Mouse (Mus musculus) cerebral cortex, adult 2 months (tissue): Measurements from ENCODE around the gene Pex11a.

Experiments
- WGBS: fragments of 180-500 bp; shearing (Covaris S2); methylation state at CpG from one replicate; pipeline ENCODE4 v1.1.7; 2018; 5-methylcytosine and 5-hydroxymethylcytosine counted together

Gene Pex11a

GRCm38 (mm10) chr7:79742659-79743536 lies at the start of gene Pex11a, which contains the start of gene Wdr93:
TSS of gene Pex11a (minus strand) at chr7:79743131.
TSS of gene Wdr93 (plus strand) at chr7:79743163.
- WGBS = 3% methylated on average over 46 of the region's 46 CpGs

GRCm38 (mm10) chr7:79789812-79790211 lies 46.9 kb upstream of the Pex11a start:
- 77% methylated on average over 2 of the region's 2 CpGs for WGBS

GRCm38 (mm10) chr7:79786295-79786694 lies 43.4 kb upstream of the Pex11a start:
- 23% methylated on average over 6 of the region's 6 CpGs for WGBS

GRCm38 (mm10) chr7:79782516-79782855 lies 39.6 kb upstream of the Pex11a start:
- 94% methylated on average over 2 of the region's 2 CpGs for WGBS

- 76% methylated on average over 11 of the region's 11 CpGs for WGBS
Observed at GRCm38 (mm10) chr7:79781826-79782515, 39.0 kb upstream of the Pex11a start.

- WGBS = 22% methylated on average over 16 of the region's 16 CpGs
Observed at GRCm38 (mm10) chr7:79780647-79781626, 38.0 kb upstream of the Pex11a start.

GRCm38 (mm10) chr7:79771561-79772512 lies 28.9 kb upstream of the Pex11a start:
- WGBS = 42% methylated on average over 15 of the region's 15 CpGs

- WGBS = 92% methylated on average over 3 of the region's 3 CpGs
Observed at GRCm38 (mm10) chr7:79769664-79770063, 26.7 kb upstream of the Pex11a start.

- 55% methylated on average over 1 of the region's 1 CpGs for WGBS
Observed at GRCm38 (mm10) chr7:79765991-79766390, 23.1 kb upstream of the Pex11a start.

- 86% methylated on average over 8 of the region's 8 CpGs for WGBS
Observed at GRCm38 (mm10) chr7:79762106-79762505, 19.2 kb upstream of the Pex11a start.

GRCm38 (mm10) chr7:79761124-79761876 lies 18.4 kb upstream of the Pex11a start:
- WGBS = 76% methylated on average over 5 of the region's 5 CpGs

- 88% methylated on average over 6 of the region's 6 CpGs for WGBS
Observed at GRCm38 (mm10) chr7:79758176-79758575, 15.2 kb upstream of the Pex11a start.

- 59% methylated on average over 2 of the region's 2 CpGs for WGBS
Observed at GRCm38 (mm10) chr7:79756334-79756733, 13.4 kb upstream of the Pex11a start.

- 84% methylated on average over 6 of the region's 6 CpGs for WGBS
Observed at GRCm38 (mm10) chr7:79749511-79749910, 6.6 kb upstream of the Pex11a start.

- WGBS = 80% methylated on average over 6 of the region's 6 CpGs
Observed at GRCm38 (mm10) chr7:79747659-79748058, 4.7 kb upstream of the Pex11a start.

GRCm38 (mm10) chr7:79744585-79744984 lies 1.7 kb upstream of the Pex11a start:
- 82% methylated on average over 5 of the region's 5 CpGs for WGBS

- 66% methylated on average over 9 of the region's 9 CpGs for WGBS
Observed at GRCm38 (mm10) chr7:79744051-79744450, 1.1 kb upstream of the Pex11a start.

- 25% methylated on average over 11 of the region's 11 CpGs for WGBS
Observed at GRCm38 (mm10) chr7:79742277-79742658, 663 bp downstream of the Pex11a start.

- WGBS = 82% methylated on average over 4 of the region's 4 CpGs
Observed at GRCm38 (mm10) chr7:79740279-79740678, 2.7 kb downstream of the Pex11a start.

GRCm38 (mm10) chr7:79738913-79739312 lies 4.0 kb downstream of the Pex11a start:
- WGBS = 96% methylated on average over 2 of the region's 2 CpGs
